Mouse (Mus musculus): ENCODE measurements around the gene Plcg1.

DNA sequence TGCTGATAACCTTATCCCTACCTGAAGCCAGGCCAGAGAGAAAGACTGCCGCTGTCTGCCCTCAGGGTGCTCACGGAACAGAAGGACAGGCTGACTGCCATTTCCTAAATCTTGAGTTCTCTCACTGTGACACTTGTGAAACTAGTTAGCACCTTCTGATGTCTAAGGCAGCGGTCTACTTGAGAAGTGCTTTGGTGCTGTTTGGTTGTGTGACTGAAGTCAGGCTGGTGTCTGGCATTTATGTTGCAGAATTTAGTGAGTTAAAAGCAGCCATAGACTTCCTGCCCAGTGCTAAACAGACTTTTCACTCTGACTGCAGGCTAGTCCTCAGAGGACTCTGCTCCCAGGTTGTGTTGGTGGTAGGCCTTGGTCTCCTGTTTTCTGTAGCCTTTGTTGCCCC is 3.2 kb downstream of the Plcg1 start:
- TF ChIP-seq CTCF (IDR thresholded peaks at IDR 0.05; ENCODE audit: low read depth) (no peak), EP300 (IDR thresholded peaks at IDR 0.05; ENCODE audit: low read depth) (no peak)

All from heart, postnatal 0 days (tissue).